Mouse (Mus musculus): ENCODE data around the gene Atg4a-ps. TPM values are rescaled to one million over a fixed set of nuclear protein-coding genes. Genes with fewer than 3 reads are reported as not detected.

Gene Atg4a-ps
- total RNA-seq (2023; ENCODE audit: inconsistent age): 1.7 to 2.8 TPM (median 2.0 TPM) in 4 replicates

DNA sequence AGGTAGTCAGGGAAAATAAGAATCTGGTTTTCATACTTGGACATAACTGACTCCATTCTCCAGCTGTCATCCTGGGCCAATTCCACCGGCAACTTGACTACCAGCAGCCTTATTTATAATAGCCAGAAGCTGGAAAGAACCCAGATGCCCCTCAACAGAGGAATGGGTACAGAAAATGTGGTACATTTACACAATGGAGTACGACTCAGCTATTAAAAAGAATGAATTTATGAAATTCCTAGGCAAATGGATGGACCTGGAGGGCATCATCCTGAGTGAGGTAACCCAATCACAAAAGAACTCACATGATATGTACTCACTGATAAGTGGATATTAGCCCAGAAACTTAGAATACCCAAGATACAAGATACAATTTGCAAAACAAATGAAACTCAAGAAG, at the start of gene Atg4a-ps:
Gene Atg4a-ps, minus strand, starts transcription at position 101 of the 400 bp plus-strand sequence.

Other genes with a start within 250 kb of the Atg4a-ps start
- not detected in 4 replicates for gene Syt6, start 70.8 kb downstream of the Atg4a-ps start, total RNA-seq (2023; ENCODE audit: inconsistent age)
- 1.2 to 2.2 TPM (median 1.5 TPM) in 4 replicates for gene Olfml3, start 91.9 kb upstream of the Atg4a-ps start, total RNA-seq (2023; ENCODE audit: inconsistent age)
- gene Gm10964, start 93.3 kb upstream of the Atg4a-ps start, total RNA-seq (2023; ENCODE audit: inconsistent age): not detected in 4 replicates
- 194 to 217 TPM (median 210 TPM) in 4 replicates for gene Hipk1, start 145.5 kb upstream of the Atg4a-ps start, total RNA-seq (2023; ENCODE audit: inconsistent age)
- 19.0 to 27.0 TPM (median 24.3 TPM) in 4 replicates for gene Dclre1b, start 163.4 kb upstream of the Atg4a-ps start, total RNA-seq (2023; ENCODE audit: inconsistent age)
- 24.1 to 27.3 TPM (median 26.1 TPM) in 4 replicates for gene Ap4b1, start 163.5 kb upstream of the Atg4a-ps start, total RNA-seq (2023; ENCODE audit: inconsistent age)
- 0.54 to 2.0 TPM (median 0.58 TPM) in 3 of 4 replicates, not detected in the other for gene Gm43064, start 163.5 kb upstream of the Atg4a-ps start, total RNA-seq (2023; ENCODE audit: inconsistent age)
- gene Bcl2l15, start 186.5 kb upstream of the Atg4a-ps start, total RNA-seq (2023; ENCODE audit: inconsistent age): 0.48 to 2.0 TPM (median 1.2 TPM) in 3 of 4 replicates, not detected in the other
- 121 to 169 TPM (median 142 TPM) in 4 replicates for gene Ptpn22, start 213.7 kb upstream of the Atg4a-ps start, total RNA-seq (2023; ENCODE audit: inconsistent age)